Mouse (Mus musculus): ENCODE data around the gene Uso1.
"Not testable (repeated sequence)": the region's sequence is repeated elsewhere in the genome, so short reads cannot be mapped to it uniquely, and the experiment has no call there.

The Uso1 gene

DNA sequence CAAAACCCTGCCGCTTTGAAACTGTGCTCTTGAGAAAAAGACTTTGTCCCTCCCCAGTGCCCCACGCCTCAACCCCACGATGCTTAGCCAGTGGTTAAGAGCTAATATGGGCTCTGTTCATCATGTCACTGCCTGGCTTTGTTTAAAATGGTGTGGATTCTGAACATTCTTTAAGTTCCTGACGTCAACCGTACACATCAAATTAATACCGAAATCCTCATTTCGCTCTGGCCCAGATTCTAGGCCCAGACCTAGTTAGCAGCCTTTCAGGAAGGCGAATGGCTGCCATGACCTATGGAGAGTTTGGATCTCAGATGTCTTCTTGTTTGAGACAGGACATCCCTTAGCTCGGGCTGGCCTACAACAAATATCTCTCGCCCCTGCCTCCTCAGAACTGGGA is 10.0 kb upstream of the Uso1 start:
- no peak for DNase-seq (ENCODE audit: low read depth)

DNA sequence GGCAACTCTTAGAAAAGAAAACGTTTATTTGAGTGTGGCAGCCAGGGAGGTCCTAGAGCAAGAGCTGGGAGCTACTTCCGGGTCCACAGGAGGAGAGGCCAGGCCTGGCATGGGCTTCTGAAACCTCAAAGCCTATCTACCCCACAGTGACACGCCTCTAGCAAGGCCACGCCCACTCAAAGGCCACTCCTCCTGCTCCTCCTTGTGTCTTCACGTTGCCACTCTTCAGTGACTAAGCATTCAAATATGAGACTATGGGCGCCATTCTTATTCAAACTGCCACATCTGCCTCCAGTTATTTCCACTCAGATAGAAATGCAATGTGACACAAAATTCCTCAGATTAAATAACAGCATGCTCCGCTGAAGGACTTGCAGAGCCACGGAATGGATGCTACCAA is 9.2 kb upstream of the Uso1 start:
- peak; percentile 79 for DNase-seq (ENCODE audit: low read depth)

DNA sequence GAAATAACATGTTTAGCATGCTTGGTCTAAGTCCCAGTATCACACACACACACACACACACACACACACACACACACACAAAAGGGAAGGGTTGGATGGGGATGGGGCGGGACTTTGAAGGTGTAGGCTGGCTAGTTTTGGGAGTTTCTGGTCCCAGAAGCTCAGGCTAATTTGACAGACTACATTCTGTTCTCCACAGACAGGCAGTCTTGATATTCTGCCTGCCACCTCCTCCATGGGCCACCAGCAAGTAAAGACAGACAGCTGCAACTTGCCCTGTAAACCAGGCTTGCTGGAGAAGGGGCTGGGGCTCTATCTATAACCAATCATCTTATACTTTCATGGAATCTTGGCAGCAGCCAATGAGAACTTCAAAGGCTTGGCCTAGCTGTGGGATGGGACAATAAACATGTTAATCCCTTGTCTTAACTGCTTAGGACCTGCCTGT is 8.4 kb upstream of the Uso1 start:
- DNase-seq (ENCODE audit: low read depth), result no peak

DNA sequence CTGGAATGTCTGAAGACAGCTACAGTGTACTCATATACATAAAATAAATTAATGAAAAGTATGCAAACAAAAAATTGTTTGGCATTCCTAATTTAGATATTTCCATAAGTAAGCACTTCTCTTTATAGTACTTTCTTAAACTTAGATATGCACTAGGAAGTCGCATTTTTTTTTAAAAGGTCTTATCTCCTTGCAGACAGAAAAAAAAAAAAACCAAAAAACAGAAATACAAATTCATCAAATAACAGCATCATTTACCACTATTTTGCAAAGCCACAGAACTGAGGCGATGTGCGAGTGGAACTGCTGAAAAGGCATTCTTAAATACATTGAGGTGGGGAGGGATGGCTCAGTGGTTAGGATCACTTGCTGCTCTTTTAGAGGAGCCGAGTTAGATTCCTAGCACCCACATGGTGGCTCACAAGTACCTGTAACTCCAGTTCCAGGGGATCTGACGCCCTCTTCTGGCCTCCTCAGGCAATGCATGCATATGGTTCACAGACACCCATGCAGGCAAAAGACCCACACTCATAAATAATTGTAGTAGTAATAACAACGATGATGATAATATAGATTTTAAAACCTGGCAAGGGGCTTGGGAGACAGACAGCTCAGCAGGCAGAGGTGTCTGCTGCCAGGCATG is 7.6 kb upstream of the Uso1 start:
- DNase-seq (ENCODE audit: low read depth), result no peak

DNA sequence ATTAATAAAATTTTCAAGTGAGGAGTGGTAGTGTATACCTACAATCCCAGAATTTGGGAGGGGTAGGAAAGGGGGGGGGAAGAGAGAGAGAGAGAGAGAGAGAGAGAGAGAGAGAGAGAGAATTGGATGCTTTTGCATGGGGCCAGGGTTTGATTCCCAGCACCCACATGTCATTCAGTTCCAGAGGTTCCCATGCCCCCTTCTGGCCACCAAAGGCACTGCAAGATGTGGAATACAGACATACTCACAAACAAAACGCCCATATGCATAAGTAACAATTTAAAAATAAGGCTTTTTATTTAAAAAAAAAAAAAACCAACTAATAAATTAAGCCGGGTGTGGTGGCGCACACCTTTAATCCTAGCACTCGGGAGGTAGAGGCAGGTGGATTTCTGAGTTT is 5.6 kb upstream of the Uso1 start:
- DNase-seq (ENCODE audit: low read depth), result no peak

DNA sequence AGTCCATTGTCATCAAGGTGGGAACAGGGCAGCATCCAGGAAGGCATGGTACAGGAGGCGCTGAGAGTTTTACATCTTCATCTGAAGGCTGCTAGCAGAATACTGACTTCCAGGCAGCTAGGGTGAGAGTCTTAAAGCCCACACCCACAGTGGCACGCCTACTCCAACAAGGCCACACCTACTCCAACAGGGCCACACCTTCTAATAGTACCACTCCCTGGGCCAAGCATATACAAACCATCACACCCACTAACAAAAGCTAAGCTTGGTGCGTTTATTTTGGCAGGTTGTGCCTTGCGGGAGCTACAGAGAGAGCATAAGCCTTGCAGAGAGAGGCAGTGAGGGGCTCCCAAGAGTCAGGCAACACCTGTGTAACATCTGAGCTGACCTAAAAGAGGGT is 4.7 kb upstream of the Uso1 start:
- not testable (repeated sequence) for DNase-seq (ENCODE audit: low read depth)

DNA sequence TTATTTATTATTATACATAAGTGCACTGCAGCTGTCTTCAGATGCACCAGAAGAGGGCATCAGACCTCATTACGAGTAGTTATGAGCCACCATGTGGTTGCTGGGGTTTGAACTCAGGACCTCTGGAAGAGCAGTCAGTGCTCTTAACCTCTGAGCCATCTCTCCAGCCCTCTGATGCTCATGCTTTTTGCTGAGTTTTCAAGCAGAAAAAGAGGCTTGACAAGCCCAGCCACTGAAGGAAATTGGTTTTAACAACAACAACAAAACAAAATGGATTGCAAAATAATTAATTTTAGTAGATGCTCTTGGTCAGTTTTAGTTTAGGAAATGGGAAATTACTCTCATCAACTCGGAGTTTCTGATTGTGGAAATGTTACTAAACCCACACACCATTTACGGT is 2.8 kb upstream of the Uso1 start:
- peak; percentile 18 for DNase-seq (ENCODE audit: low read depth)

DNA sequence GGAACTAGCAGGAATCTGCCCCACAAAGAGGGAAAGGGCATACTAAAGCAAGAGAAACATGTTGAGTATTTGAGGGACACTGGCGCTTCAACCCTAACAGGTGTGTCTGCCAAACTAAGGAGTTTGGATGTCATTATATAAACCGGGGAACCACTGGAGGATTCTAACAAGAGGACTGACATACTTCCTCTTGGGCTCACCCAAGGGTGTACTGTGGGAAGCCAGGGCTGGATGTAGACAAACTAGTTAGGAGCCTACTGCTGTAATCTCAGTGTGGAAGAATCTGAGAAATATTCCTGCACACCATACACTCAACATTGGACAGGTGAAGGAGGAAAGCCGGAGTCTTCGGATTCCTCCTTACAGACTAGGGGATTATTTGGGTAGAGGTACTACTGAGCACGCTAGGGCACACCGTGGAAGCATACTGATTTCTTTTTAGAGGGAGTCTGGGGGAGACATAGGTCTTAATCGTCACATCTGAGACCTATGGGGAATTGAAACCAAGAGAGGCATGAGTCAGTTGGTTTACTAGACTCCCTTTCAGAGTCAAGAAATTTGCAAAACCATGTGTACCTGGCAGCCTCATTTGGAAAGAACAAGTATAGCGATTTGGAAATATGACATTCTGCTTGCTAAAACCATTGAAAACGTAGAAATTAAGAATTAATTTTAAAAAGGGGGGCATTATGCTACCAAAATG is 1.1 kb upstream of the Uso1 start:
- DNase-seq (ENCODE audit: low read depth), result peak; percentile 28

DNA sequence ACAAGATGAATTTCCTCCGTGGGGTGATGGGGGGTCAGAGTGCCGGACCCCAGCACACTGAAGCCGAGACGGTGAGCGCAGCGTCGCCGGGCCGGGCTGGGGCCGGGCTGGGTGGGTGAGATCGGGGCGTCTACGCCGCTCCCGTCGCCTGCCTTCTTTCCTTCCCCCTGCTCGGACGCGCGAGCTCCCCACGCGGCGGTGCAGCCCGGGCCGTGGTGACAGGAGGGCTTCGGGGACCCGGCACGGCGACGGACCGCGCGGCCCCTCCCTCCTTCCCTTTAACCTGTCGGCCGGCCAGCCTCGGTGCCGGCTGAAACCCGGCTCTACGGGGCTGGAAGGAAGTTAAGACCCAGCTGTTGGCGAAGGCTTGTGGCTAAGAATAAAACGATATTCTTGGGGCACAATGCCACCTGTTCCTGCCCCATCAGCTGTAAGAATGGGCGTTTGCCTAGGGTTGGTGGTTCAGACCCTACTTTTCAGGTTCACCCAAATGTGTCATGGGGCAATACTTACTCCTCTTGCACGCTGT is 419 bp downstream of the Uso1 start:
- peak; percentile 57 for DNase-seq (ENCODE audit: low read depth)

DNA sequence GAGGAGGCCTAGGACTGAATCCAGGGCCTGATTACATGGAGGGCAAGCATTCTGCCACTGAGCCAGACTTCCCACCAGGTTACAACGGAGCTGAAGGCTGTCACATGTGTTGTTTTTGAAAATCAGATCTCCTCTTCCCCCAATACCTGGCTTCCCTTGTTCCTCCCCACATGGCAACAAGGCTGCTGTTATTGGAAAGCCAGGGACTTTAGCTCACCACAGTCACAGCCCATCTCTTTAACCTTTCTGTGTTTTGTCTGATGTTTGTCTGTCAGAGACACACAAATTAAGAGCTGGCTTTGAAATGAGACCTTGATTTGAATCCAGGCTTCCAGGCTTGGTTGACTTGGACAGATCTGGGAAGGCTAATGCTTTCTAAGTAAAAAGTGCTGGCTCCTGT is 1.5 kb downstream of the Uso1 start:
- DNase-seq (ENCODE audit: low read depth), result no peak

DNA sequence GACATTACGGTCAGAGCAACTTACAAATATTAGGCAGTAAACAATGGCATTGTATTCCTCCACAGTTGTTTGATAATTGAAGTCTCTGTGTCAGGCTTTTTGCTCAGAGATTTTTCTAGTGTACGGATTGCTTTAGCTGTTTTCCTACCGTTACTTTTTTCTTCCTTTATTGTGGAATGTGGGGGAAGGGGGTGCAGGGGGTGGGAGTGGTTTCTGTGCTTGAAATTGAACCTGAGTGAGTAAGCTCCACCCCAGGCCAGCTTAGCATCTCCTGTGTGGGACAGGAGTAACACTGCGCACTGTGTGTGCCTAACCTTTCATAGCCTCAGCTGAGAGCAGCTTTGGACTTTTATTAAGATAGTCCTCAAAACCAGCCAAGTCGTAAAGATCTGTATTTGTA is 4.0 kb downstream of the Uso1 start:
- no peak for DNase-seq (ENCODE audit: low read depth)

DNA sequence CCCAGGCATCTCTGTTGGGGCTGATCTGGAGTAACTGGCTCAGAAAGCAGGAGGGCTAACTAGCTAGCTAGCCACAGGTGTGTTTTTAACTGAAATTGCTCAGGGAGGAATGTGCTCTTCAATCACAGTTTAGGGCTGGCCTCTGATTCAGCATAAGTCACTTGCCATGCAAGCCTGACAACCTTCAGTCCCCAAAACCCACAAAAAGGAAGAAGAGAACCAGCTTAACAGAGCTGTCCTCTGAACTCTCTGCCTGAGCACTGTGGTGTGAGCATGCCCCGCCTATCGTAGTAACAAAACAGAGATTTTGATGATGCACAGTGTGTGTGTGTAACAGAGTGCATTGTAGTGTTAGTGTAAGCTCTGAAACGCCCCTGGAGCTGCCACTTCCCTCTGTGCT is 4.7 kb downstream of the Uso1 start:
- peak; percentile 39 for DNase-seq (ENCODE audit: low read depth)

DNA sequence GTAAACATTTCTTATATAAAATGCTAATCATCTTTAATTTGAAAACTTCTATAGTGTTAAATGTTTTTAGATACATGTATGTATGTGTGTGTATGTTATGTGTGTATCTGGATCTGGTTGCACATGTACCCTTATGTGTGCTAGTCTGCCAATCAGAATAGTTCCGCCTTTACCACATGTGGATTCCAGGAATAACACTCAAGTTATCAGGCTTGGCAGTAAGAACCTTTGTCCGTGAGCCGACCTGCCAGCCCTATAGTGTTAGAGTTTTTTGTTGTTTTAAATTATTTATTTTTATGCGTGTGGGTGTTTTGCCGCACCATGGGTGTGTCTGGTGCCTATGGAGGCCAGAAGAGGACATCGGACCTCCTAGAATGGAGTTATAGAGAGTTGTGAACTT is 5.9 kb downstream of the Uso1 start:
- no peak for DNase-seq (ENCODE audit: low read depth)

DNA sequence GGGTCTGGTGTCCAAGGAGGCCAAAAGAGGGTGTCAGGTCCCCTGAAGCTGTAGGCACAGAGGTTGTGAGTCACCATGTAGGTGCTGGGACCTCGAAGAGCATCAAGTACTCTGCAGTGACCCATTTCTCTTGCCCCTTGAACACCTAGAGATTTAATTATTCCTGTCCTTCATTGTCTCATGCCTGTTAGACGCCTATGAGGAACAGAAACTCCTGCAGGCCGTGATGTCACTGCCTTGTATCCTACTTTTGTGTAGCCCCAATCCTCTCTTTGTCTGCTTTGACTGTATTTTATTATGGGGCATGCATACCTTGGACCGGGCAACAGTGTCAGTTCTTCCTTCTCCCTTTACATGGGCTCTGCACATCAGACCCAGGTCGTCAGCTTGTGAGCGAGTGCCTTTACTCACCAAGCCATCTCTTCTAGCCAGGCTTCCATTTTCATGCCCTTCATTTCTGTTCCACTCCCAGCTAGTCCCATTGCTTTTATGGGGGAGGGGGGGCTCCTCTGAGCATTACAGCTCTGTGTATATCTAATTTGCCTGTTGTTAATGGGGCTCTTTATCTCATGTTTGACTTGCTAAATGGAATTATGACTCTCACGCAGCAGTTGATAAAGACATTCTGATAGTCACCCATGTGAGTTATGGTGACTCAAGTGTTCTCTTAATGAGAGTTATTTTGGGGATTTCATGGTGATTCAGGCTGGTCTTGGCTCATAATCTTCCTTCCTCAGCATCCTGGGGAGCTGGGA is 7.4 kb downstream of the Uso1 start:
- peak; percentile 37 for DNase-seq (ENCODE audit: low read depth)

DNA sequence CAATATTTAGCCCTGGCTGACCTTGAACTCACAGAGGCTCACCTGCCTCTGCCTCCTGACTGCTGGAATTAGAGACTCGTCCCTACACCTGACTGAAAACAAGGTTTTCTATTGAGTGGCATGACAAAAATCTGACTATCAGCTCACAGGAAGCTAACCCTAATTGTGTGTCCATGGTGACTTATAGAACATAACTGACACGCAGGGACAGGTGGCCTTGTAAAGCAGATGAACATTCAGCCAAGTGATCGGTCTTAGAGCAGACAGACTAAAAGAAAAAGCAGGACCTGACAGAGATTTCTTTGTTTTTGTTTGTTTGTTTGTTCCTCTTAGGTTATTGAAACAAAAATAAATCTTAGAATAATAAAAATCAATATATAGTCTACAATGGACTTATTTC is 10.5 kb downstream of the Uso1 start:
- DNase-seq (ENCODE audit: low read depth), result no peak

DNA sequence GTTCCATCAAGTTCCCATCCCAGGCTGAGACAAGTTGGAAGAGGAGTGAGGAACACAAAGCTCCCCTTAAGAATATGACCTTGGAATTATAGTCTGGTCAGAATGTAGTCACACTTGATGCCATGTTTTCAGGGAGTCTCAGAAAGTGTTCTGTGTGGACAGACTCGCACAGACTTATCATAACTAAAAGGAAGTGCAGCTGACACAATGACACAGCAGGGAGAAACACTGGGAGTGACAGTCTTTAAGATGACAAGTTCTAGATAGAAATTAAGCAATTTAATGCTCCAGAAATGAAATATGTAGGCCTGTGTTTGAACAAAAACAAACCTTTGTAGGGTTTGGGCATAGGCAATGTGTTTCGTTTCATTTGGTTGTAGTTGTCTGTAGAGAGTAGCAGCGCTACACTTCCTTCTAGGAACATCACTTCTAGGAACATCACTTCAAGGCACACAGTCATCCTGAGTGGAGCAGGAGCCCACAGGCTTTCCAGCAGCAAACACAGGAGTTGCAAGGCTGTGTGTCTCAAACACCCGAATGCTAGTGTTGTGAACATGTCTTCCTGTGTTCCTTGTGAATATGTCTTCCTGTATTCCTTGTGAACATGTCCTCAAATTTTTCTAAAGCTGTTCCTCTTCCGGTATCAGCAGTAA is 11.7 kb downstream of the Uso1 start:
- DNase-seq (ENCODE audit: low read depth), result peak; percentile 66

DNA sequence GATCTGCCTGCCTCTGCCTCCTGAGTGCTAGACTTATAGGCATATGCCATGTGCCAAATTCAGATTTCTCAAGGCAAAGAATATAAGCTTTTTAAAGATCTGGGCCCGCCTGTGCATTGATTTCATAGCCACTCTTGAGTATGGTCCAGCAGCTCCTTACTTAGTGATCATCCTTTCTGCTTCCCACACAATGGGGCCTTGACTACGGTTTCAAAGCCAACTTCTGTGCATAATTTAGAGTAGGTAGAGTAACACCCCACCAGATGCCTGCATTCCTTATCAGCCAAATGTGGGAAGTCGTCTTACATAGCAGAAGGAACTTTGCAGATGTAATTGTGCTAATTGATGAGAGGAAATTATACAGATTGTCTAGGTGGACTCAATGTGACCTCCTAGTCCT is 17.1 kb downstream of the Uso1 start:
- no peak for DNase-seq (ENCODE audit: low read depth)

DNA sequence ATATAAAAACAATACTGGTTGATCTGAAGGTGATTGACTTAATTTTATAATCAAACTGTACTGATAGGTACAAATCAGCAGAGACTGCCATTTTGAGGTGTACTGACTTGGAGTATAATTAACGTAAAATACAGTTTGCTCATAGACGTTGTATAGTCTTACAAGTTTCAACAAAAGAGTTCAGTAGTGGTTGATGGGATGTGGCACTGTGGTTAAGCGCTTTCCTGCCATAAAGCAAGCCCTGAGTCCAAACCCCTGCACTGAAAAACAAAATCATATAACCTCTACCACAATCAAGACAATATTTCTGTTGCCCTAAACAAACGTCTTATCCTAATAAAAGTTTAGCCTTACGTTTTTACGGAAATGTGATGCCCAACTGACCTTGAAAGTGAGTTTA is 28.2 kb downstream of the Uso1 start:
- peak; percentile 33 for DNase-seq (ENCODE audit: low read depth)

DNA sequence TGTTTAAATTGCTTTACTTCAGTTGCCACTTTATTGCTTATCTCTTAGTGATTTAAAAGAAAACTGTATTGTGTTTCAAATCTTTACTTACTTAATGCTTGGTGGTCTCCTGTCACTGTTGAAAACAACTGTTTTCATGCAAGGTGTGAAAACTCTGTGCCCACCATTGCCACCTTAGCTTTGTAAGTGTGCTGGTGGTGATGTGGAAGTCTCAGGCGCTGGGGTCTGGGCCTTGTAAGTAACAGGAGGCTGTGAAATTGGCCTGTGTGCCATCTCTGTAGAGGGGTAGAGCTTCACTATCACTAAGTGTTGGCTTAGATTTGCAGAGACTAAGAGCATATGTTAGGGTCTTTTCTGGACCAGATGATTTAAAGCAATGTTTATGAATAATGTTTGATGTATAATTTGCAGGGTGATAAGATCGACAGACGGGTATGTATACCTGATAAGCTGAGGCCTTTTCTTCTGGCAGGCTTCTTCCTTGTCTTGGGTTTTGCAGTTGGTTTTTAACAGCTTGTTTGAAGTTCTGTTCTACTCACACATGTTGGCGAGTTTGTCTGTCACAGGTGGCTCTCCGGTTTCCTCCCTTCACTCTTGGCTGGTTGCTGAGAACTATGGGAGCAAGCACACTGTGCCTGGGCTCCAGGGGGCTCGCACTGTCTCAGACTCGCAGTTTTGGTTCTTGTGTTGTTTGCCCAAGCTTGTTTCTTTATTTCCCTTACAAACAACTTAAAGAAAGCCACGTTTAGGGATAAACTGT is 45.5 kb downstream of the Uso1 start:
- no peak for DNase-seq (ENCODE audit: low read depth)

DNA sequence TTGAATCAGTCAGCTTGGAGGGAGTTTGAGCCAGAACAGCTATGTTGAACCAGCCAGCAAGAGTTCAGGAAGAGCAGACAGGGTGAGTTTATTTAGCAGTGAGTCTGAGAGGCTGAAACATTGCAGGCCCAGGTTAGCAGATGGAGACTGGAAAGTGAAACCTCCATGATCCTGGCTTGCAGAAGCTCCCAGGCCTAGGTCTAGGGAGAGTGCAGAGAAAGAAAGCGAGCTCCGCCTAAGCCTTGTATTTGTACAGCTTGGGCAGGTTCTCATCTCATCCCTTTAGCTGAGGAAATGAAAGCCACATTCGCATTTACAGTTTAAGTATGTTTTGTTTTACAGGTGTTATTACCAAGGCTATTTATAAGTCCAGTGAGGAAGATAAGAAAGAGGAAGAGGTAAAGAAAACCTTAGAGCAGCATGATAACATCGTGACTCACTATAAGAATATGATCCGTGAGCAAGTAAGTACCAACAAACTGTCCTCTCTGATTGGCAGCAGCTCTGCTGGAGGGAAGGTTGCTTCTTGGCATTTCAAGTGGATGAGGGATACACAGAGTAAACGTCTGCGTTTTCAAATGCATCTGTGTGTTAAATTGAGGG is 51.2 kb downstream of the Uso1 start:
- DNase-seq (ENCODE audit: low read depth), result peak; percentile 27

DNA sequence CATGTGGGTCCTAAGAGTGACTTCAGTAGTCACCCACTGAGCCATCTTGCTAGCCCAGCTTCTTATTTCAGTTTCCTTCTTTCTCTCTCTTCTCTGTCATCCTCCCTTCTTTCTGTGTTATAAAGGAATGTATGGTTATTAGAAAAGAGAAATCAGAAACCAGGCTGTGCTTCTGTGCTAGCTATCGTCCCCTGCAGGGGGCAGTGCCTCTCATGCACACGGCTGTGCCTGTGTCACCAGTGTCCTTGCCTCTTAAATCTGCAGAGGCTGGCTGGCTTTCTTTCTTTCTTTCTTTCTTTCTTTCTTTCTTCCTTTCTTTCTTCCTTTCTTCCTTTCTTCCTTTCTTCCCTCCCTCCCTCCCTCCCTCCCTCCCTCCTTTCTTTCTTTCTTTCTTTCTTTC is 58.0 kb downstream of the Uso1 start:
- peak; percentile 36 for DNase-seq (ENCODE audit: low read depth)
